Mouse (Mus musculus) splenic B cell, adult 2 months (primary cell): ENCODE measurements around the gene Aqp2.

ENCODE experiments used
- DNase-seq: peaks from one replicate; pipeline ENCODE4 v3.0.0-alpha.2; 2011; ENCODE audit warnings: low read depth, low spot score
- H3K27me3 ChIP-seq: 2 replicates; pipeline ENCODE4 v1.6.1; 2012; ENCODE audit warnings: mild to moderate bottlenecking, low read length, moderate library complexity, mixed read lengths; ENCODE audit not compliant: control insufficient read depth, poor library complexity, insufficient read depth, severe bottlenecking
- H3K36me3 ChIP-seq: 2 replicates; pipeline ENCODE4 v1.6.1; 2012; ENCODE audit warnings: mild to moderate bottlenecking, low read length, moderate library complexity, mixed read lengths; ENCODE audit not compliant: control insufficient read depth, poor library complexity, insufficient read depth, severe bottlenecking

The Aqp2 gene

DNA sequence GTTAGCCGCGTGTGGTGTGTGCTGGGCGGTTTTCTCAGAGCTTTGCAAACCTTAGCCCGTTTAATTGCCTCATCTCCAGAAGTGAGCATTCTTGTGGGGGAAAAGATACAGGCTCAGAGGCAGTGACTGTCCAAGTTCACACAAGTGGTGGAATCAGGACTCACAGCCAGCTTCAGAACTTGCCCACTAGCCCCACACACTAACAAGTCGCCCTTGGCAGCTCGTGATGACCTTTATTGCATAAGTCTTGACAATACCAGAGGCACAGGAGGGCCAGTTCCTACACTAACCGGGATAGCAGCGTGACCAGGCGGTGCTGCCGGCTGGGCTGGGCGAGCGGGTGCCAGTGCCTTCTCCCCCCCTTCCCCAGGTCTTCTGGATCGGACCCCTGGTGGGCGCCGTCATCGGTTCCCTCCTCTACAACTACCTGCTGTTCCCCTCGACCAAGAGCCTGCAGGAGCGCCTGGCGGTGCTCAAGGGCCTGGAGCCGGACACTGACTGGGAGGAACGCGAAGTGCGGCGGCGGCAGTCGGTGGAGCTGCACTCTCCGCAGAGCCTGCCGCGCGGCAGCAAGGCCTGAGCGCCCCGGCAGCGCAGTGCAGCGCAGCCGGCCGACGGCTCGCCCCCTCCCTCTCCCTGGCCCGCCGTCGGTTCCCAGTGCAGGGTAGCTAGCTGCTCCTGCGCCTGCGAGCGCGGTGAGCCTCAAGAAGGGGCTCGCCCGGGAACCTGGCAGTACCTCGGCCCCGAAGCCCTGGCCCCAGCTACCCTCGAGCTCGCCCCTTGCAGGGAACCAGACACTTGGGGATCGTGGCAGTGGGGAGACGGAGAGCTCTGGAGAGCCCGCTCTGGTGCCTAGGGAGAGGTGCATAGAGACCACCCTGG is 4.8 kb downstream of the Aqp2 start:
- DNase-seq = no peak
- no peaks in the 10 kb centered on the region for H3K36me3 ChIP-seq

DNA sequence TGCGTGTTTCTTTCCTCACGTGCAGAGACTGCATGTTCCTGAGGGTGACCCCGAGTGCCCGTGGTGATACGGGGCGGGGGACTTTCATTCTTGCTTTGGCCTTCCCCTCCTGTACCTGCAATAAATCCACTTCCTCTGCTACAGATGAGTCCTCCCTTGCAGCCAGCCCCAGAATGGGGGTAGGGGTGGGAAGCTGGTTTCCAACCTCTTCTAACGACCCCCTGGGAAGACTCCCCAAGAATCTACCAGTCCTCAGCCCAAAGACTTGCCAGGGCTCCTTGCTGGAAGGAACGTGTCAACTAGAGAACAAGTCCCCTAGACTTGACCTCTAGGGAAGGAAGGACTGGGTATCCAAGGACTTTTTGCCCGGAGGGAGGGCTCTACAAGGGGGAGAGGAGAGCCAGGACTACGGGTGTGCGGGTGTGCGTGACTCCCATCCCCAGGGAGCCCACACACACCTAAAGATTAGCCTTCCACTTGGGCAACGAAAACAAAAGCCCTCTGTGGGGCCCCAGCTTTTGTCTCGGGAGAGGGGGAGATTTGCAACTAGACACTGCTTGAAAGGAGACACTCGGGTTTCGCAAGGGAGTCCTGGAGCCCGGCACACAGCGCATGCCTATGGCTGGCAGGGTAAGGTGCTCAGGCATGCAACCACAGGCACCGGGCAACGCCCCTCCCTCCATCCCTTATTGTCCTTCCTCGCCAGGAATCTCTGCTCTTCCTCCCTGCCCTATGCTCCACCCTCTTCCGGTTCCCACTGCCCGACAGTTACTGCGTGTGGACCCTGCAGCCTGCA is 5.8 kb downstream of the Aqp2 start:
- no peaks in the 10 kb centered on the region for H3K36me3 ChIP-seq
- DNase-seq = no peak
- H3K27me3 ChIP-seq = no peaks in the 10 kb centered on the region

More for the DNA sequence above, 4.8 kb downstream of the Aqp2 start:
- no peaks in the 10 kb centered on the region for H3K27me3 ChIP-seq

DNA sequence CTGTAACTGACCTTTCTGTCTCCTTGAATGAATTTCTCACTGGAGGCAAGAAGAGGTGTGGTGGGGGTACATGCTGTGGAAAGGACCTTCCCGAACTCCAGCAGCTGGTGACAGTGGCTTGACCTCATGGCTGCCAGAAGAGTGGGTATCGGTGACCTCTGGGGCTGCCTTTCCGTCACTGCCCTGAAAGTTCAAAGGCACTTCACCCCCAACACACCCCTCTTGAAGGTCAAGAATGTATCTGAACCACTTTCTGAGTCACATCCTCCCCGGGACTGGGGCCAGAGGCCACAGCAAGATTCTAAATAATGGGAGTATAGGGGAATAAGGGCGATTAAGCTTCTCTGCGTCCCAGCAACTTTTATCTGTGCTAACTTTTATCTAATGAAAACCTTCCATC is 6.9 kb downstream of the Aqp2 start:
- no peak for DNase-seq
- no peaks in the 10 kb centered on the region for H3K36me3 ChIP-seq
- H3K27me3 ChIP-seq = no peaks in the 10 kb centered on the region

GRCm38 (mm10) chr15:99586525-99586924 is 7.7 kb downstream of the Aqp2 start:
- H3K36me3 ChIP-seq = no peaks in the 10 kb centered on the region
- H3K27me3 ChIP-seq = no peaks in the 10 kb centered on the region
- DNase-seq = no peak

- no peaks in the 10 kb centered on the region for H3K27me3 ChIP-seq
- no peak for DNase-seq
- no peaks in the 10 kb centered on the region for H3K36me3 ChIP-seq
These were observed 10.4 kb downstream of the Aqp2 start for GRCm38 (mm10) chr15:99589237-99589636.

DNA sequence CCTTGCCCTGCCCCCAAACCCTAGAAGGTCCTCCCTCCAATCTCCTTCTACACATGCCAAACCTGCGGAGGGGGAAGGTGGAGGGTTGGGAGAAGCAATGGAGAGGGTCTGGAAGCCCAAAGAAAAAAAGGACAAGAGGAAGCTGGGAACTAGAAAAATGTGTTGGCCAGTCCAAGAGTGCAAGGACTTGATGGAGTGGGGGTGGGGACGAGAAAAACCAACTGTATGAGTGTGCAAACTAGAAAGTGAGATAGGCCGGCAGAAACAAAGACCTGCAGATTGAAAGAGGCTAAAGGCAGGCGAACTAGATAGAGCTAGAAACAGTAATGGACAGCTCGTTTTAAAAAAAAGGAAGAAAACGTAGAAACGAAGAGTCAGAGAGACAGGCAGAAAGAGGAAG is 10.8 kb downstream of the Aqp2 start:
- no peaks in the 10 kb centered on the region for H3K36me3 ChIP-seq
- DNase-seq = no peak

GRCm38 (mm10) chr15:99590429-99591084 is 11.7 kb downstream of the Aqp2 start, which contains the start of gene Aqp5:
Gene Aqp5 (plus strand): TSS chr15:99590782.
- Histone ChIP-seq H3K36me3 (no peaks in the 10 kb centered on the region), H3K27me3 (no peaks in the 10 kb centered on the region)
- no peak for DNase-seq

More for the DNA sequence above, 10.8 kb downstream of the Aqp2 start:
- H3K27me3 ChIP-seq = no peaks in the 10 kb centered on the region

DNA sequence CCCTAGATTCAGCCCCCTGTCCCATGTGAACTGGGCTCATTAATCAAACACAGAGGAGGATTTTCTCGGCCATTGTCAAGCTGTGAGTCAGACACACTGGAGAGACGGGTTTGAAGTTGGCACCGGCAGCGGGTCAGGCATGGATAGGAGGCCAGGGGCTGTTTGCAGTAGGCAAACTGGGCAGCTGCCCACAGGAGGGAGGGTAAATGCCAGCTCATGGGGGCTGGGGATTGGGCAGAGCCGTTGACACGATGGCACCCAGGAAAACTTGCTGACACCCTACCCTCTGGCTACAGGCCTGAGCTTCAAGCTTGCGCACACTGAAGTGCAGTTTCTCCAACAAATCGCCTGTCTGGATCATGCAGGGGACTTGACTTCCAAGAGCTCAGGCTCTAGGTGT is 13.3 kb downstream of the Aqp2 start:
- no peak for DNase-seq
- no peaks in the 10 kb centered on the region for H3K27me3 ChIP-seq
- H3K36me3 ChIP-seq = no peaks in the 10 kb centered on the region

DNA sequence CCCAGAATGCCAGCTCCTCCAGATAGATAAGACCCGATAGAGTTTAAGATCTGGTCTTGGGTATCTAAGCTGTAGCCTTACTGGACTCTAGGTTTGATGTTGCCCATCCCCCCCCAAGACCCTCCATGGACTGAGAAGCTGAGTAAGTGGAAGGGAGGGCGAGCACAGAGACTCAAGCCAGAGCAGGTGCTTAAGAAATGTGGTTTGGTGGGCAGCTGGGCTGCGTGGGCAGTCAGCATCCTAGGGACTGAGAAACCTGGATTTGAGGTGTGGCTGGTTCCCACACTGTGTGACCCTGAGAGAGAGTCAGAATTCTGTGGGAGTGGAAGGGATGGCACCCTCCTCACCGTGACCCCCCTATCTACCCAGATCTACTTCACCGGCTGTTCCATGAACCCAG is 14.0 kb downstream of the Aqp2 start:
- no peaks in the 10 kb centered on the region for H3K27me3 ChIP-seq
- no peak for DNase-seq

DNA sequence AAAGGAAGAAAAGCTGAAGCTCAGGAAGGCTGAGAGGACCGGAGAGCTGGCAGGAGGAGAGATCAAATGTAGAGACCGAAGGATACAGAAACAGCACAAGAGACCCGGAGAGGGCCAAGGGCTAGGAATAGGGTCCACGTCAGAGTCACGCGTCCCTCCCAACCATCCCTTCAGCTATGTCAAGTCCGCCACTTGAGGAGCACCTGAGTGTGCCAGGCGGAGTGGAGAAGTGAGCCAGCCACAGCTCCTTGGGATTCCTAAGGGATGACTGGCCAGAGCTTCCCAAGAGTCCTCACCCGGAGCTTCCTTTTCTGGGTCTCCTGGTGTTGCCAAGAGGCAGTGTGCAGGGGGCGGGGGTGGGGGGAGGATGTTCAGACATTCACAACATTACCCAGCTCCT is 16.1 kb downstream of the Aqp2 start:
- no peaks in the 10 kb centered on the region; the same call in 1 of the 2 replicates for H3K27me3 ChIP-seq
- DNase-seq = no peak
- no peaks in the 10 kb centered on the region for H3K36me3 ChIP-seq

More for the DNA sequence above, 14.0 kb downstream of the Aqp2 start:
- no peaks in the 10 kb centered on the region for H3K36me3 ChIP-seq

DNA sequence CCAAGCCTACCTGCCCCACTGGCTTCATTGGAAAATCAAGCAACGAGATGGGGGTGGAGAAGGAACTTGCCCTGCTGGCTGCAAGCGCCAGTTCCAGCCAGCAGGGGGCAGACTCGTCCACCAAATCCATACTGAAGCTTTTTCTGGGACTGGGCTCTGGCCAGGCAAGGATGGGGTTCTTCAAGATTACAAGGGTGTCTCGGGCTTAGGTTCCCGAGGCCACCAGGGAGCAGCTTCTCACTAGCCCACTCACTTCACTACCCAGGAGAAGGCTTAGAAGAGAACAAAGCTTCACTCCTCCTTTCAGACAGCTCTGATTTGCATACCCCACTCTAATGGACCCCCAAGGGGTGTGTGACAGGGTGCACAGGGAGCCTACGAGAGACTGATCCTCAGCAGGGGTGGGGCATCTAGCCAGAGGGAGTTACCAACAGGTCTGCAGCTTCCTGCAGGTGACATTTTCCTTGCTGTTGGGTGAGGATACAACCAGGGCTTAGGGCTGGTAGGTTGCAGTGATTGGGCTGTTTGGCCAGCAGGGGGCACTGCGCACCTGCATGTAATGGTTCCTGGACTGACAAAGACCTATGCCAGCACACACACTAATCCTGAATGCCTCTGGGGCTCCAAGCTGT is 17.3 kb downstream of the Aqp2 start:
- H3K36me3 ChIP-seq = no peaks in the 10 kb centered on the region
- peak; percentile 71 for DNase-seq
- H3K27me3 ChIP-seq = no peaks in the 10 kb centered on the region; the same call in 1 of the 2 replicates

DNA sequence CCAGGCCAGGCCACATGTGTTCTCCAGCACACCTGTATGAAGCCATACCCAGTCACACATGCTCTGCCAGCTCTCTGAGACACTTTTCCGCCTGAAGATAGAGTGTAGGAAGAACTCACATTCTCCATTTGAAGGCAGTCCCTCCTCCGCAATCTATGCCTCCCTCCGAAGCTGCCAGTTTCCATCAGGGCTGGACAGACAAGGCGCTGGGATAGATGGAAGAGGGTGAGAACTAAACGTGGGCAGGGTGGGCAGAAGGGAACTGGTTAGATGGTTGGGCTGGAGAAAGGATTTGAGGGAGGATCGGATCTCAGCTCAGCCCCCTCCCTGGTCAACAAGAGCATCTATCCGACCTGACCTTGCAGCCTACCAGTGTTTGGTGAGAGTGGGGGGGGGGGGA is 18.0 kb downstream of the Aqp2 start:
- Histone ChIP-seq H3K27me3 (no peaks in the 10 kb centered on the region; the same call in 1 of the 2 replicates), H3K36me3 (no peaks in the 10 kb centered on the region)
- no peak for DNase-seq

- no peak for DNase-seq
- H3K27me3 ChIP-seq = no peaks in the 10 kb centered on the region; the same call in 1 of the 2 replicates
- no peaks in the 10 kb centered on the region for H3K36me3 ChIP-seq
These were observed 18.7 kb downstream of the Aqp2 start for GRCm38 (mm10) chr15:99597596-99597995.
